Mouse (Mus musculus) heart, adult 2 months (tissue): Measurements from ENCODE around the gene Ehd4. TPM values are rescaled to one million over a fixed set of nuclear protein-coding genes. Genes with fewer than 3 reads are reported as not detected.
A peak's percentile ranks its signal among the peaks of the same experiment; 100 is the strongest.

Source experiments
- DNase-seq, 2 experiments: peaks; one replicate each; pipeline ENCODE4 v3.0.0; 2021
- H3K27ac ChIP-seq: fragments of 200-600 bp; 2 replicates; pipeline ENCODE4 v1.8.1; 2022
- H3K27me3 ChIP-seq: fragments of 200-500 bp; 2 replicates; pipeline ENCODE4 v1.6.1; 2012; ENCODE audit warnings: mild to moderate bottlenecking, low read length, inconsistent platforms, mixed read lengths; ENCODE audit not compliant: control insufficient read depth, insufficient read depth
- H3K36me3 ChIP-seq: fragments of 200-500 bp; 2 replicates; pipeline ENCODE4 v1.6.1; 2012; ENCODE audit warnings: low read length, inconsistent platforms; ENCODE audit not compliant: control insufficient read depth, insufficient read depth
- H3K4me1 ChIP-seq: fragments of 200-500 bp; 2 replicates; pipeline ENCODE4 v1.6.1; 2011; ENCODE audit warnings: low read length; ENCODE audit not compliant: control insufficient read depth, insufficient read depth
- H3K4me3 ChIP-seq: fragments of 200-600 bp; 2 replicates; pipeline ENCODE4 v1.8.1; 2022
- H3K79me2 ChIP-seq: fragments of 200-500 bp; replicated peaks from 2 replicates; pipeline ENCODE4 v1.6.1; 2012; ENCODE audit warnings: mild to moderate bottlenecking, inconsistent platforms, low read length, moderate library complexity, mixed read lengths; ENCODE audit not compliant: control insufficient read depth, insufficient read depth
- H3K9ac ChIP-seq: fragments of 200-500 bp; 2 replicates; pipeline ENCODE4 v1.6.1; 2012; ENCODE audit warnings: low read depth, mild to moderate bottlenecking, control low read depth, inconsistent platforms, low read length, mixed read lengths
- CTCF ChIP-seq: fragments of 200-600 bp; IDR thresholded peaks from 2 replicates; pipeline ENCODE4 v1.8.1; 2022; ENCODE audit warnings: antibody characterized with exemption, mild to moderate bottlenecking, moderate library complexity
- EP300 ChIP-seq: fragments of 200-500 bp; IDR thresholded peaks from 2 replicates; pipeline ENCODE4 v1.6.1; 2011; ENCODE audit warnings: low read depth, low read length, control low read depth; ENCODE audit not compliant: insufficient read depth
- POLR2A ChIP-seq: fragments of 200-500 bp; IDR thresholded peaks from 2 replicates; pipeline ENCODE4 v1.6.1; 2011; ENCODE audit warnings: mild to moderate bottlenecking, low read depth, low read length, control low read depth; ENCODE audit not compliant: insufficient read depth
- WGBS: fragments of 180-500 bp; shearing (Covaris S2); methylation state at CpG from one replicate; pipeline ENCODE4 v1.1.7; 2018; 5-methylcytosine and 5-hydroxymethylcytosine counted together
- intact Hi-C: fragments of 180-260 bp; cut with DNase I; formaldehyde crosslinking; loops from one replicate; pipeline ENCODE4 v1.15.1; 2025
- polyA plus RNA-seq: library from polyadenylated mRNA; depleted of rRNA; stranded (reverse); fragments of >200 nt; gene quantifications from 2 replicates; pipeline ENCODE4 v1.2.3, GENCODE M21; 2012
- total RNA-seq, 2 experiments: library from RNA; stranded (reverse); gene quantifications; 2 replicates each; pipeline ENCODE4 v1.2.3; 2021

Ehd4 gene
- total and polyA plus RNA-seq, 3 experiments, result 213 to 373 (median 330) TPM

DNA sequence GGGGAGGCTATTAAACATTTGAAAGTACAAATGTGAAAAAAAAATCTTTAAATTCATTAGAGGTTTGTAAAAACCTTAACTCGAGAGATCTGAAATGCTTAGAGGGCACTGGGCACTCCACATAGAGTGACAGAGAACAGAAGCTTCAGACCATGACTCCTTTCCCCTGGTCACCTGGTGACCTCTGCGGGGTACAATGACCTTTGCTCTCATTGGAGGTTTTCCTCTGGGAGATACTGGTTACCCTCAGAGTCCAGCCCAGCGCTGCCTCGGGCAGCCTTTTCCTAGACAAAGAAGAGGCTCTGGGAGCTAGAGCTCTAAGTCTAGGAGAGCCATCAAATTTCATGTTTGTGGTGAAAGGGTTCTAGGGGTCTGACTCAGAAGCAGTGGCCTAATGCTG is 39.4 kb downstream of the Ehd4 start:
- Histone ChIP-seq H3K4me1 (peaks cover 19% of the 10 kb centered on the region), H3K4me3 (no peak overlapping the region), H3K36me3 (peaks cover 55% of the 10 kb centered on the region), H3K27me3 (no peaks in the 10 kb centered on the region), H3K9ac (no peak overlapping the region), H3K79me2 (no peaks in the 10 kb centered on the region), H3K27ac (peak overlapping the region; percentile 58)
- intact Hi-C loops, result no loop called here
- WGBS, result 78% methylated on average over 4 of the region's 4 CpGs
- TF ChIP-seq POLR2A, result no peak
- TF ChIP-seq EP300, result no peak
- no peak for TF ChIP-seq CTCF
- DNase-seq, result no peak

GRCm38 (mm10) chr2:120113963-120114362 is 40.4 kb downstream of the Ehd4 start:
- WGBS, result 48% methylated on average over 3 of the region's 3 CpGs
- TF ChIP-seq EP300 (no peak), CTCF (no peak), POLR2A (no peak)
- Histone ChIP-seq H3K4me1 (peaks cover 23% of the 10 kb centered on the region), H3K27ac (peak overlapping the region; percentile 58), H3K79me2 (no peaks in the 10 kb centered on the region), H3K4me3 (no peak overlapping the region), H3K27me3 (no peaks in the 10 kb centered on the region), H3K9ac (no peak overlapping the region), H3K36me3 (peaks cover 59% of the 10 kb centered on the region)
- intact Hi-C loops, result no loop called here
- no peak for DNase-seq

DNA sequence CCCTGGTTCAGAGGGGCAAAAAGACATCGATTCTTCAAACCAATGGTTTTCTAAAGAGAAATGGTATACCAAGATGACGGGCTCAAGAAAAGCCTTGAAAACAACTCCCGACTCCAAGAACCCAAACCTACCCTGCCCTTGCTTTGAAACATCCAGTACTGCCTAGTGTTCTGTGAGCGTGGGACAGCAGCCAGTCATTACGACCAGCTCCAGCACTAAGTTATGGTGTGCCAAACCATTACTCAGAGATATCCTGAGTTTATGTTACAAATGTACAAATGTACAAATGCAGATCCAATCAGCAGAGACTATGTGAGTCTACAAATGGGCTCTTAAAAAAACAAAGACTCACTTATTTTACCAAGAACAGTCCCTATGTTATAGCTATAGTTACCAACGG is 40.9 kb downstream of the Ehd4 start:
- DNase-seq, result no peak
- Histone ChIP-seq H3K36me3 (peaks cover 60% of the 10 kb centered on the region), H3K4me1 (peaks cover 25% of the 10 kb centered on the region), H3K27ac (peak overlapping the region; percentile 58), H3K27me3 (no peaks in the 10 kb centered on the region), H3K9ac (no peak overlapping the region), H3K4me3 (no peak overlapping the region), H3K79me2 (no peaks in the 10 kb centered on the region)
- TF ChIP-seq CTCF (no peak), POLR2A (no peak), EP300 (no peak)
- intact Hi-C loops, result no loop called here
- 39% methylated on average over 6 of the region's 6 CpGs for WGBS

DNA sequence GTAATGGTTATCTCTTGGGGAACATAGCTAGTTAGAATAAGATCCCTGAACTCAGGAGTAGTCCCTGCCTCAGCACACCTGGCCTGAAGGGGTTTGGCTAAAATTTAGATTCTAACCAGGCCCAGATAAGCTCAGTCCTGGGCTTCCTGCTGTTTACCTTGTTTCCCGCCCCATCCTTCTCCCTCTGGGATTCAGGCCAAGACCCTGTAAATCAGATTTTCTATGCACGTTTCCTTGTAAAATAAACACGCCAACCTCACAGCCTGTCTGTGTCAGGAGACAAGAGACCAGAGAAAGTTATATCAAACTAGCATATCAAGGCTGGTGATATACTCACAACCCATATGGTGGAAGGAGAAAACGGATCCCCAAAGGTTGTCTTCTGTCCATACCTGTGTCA is 42.8 kb downstream of the Ehd4 start:
- no peak overlapping the region for H3K9ac ChIP-seq
- intact Hi-C loops, result no loop called here
- DNase-seq, result no peak
- TF ChIP-seq CTCF (no peak), EP300 (no peak), POLR2A (no peak)
- peaks cover 31% of the 10 kb centered on the region for H3K4me1 ChIP-seq
- H3K36me3 ChIP-seq, result peaks cover 66% of the 10 kb centered on the region
- no peaks in the 10 kb centered on the region for H3K79me2 ChIP-seq
- WGBS, result 37% methylated on average over 4 of the region's 4 CpGs
- peak overlapping the region; percentile 63 for H3K27ac ChIP-seq
- no peak overlapping the region for H3K4me3 ChIP-seq
- H3K27me3 ChIP-seq, result no peaks in the 10 kb centered on the region

GRCm38 (mm10) chr2:120111172-120111571 is 43.2 kb downstream of the Ehd4 start:
- Histone ChIP-seq H3K9ac (no peak overlapping the region), H3K36me3 (peaks cover 67% of the 10 kb centered on the region), H3K27ac (peak overlapping the region; percentile 63), H3K79me2 (no peaks in the 10 kb centered on the region), H3K4me3 (no peak overlapping the region), H3K4me1 (peaks cover 34% of the 10 kb centered on the region), H3K27me3 (no peaks in the 10 kb centered on the region)
- no peak for DNase-seq
- 47% methylated on average over 3 of the region's 3 CpGs for WGBS
- TF ChIP-seq EP300 (no peak), CTCF (no peak), POLR2A (no peak)
- intact Hi-C loops, result no loop called here

DNA sequence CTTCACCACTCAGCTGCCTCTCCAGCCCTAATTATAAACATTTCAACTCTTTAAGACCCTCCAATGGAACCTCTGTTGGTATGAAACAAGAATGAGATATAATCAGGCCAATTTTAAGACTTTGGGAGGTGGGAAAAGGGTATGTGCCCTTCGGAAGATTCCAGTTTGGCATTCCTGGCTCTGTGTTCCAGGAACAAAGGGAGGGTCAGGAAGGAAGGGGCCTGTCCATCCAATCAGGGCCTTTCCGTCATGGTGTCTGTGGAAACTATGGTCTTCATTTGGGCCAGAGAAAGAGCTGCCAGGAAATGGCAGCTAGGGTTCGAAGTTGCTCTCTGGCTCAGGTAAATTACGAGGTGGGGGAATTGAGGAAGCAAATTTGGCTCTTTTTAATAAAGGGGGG is 46.3 kb downstream of the Ehd4 start:
- peaks cover 68% of the 10 kb centered on the region for H3K36me3 ChIP-seq
- 60% methylated on average over 4 of the region's 4 CpGs for WGBS
- H3K9ac ChIP-seq, result no peak overlapping the region
- peaks cover 32% of the 10 kb centered on the region for H3K4me1 ChIP-seq
- intact Hi-C loops, result no loop called here
- peak overlapping the region; percentile 83 for H3K27ac ChIP-seq
- no peak overlapping the region for H3K4me3 ChIP-seq
- TF ChIP-seq CTCF, result no peak
- no peak for TF ChIP-seq POLR2A
- no peak for TF ChIP-seq EP300
- H3K79me2 ChIP-seq, result no peaks in the 10 kb centered on the region
- H3K27me3 ChIP-seq, result no peaks in the 10 kb centered on the region
- no peak for DNase-seq

DNA sequence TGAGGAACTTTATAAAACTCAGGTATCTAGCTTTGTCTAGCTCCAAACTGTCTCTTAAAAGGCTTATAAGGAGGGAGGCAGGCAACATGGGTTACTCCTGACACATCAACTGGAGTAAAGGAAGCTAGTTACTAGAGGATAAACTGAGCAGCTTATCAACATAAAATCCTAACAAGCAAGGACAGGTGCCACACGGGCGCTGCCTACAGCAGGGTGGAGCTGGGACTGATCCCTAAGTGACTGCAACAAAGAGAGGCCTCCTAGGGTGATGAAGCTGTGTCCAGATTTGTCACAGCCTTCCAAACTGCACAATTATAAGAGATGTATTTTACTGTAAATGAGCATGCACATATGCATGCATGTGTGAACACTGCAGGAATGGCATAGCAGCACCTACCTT is 47.0 kb downstream of the Ehd4 start:
- WGBS, result 69% methylated on average over 2 of the region's 2 CpGs
- Histone ChIP-seq H3K27ac (peak overlapping the region; percentile 83), H3K4me1 (peaks cover 35% of the 10 kb centered on the region)

More for the DNA sequence above, 47.0 kb downstream of the Ehd4 start:
- intact Hi-C loops, result no loop called here
- Histone ChIP-seq H3K36me3 (peaks cover 67% of the 10 kb centered on the region), H3K27me3 (no peaks in the 10 kb centered on the region), H3K9ac (no peak overlapping the region), H3K79me2 (no peaks in the 10 kb centered on the region), H3K4me3 (no peak overlapping the region)
- TF ChIP-seq POLR2A (no peak), CTCF (no peak), EP300 (no peak)
- no peak for DNase-seq
